Mouse (Mus musculus): ENCODE data around the gene Lrrc63.

Gene Lrrc63

GRCm38 (mm10) chr14:75136119-75136966, 5.7 kb upstream of the Lrrc63 start:
- peak; percentile 25 for DNase-seq

DNA sequence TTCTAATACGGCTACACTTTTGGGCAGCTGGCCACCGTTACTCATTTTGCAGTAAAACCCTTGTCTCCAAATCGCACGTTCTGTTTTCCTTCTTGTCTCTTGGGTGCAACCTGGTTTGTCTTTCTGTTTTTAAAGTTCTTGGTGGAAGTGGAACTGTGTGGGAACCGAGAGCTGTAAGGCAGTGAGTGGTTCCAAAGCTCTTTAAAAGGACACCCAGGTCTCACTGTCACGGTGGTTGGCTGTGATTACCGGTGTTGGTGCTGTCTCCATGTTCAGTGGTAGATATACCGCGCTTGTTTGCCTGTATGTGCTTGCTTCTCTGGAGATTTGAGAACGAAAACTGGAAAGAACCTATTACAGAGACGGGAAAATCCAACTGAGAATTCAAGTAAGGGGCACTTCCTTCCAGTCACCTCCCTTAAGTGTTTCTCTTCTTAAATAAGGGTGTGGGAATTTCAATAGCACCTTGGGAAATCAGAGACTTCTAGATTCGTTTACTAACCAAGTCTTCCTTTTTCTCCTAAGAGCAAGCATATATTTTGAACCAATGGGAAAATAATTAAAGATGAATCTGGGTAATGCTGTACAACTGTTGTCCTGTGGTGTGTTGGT, 749 bp upstream of the Lrrc63 start:
- DNase-seq, result no peak

DNA sequence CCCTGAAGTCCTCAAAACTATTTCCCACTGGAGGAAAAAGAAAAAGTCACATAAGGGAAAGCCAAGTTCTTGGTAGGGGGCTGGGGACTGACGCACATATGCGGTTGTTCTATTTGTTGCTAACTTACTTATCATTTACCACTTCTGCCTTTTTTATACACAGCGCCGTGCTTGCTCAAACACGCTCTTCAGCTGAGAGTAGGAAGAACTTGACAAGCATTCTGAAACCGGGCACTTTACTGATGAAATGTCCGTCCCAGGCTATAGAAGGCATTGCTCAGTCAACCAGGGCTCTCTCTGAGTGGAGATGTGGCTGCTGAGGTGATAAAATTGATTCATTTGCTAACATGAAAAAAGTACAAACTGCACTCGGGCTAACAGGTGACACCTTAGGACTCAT, 9.0 kb downstream of the Lrrc63 start:
- DNase-seq, result no peak

GRCm38 (mm10) chr14:75102956-75103355, 27.7 kb downstream of the Lrrc63 start:
- peak; percentile 16 for DNase-seq

DNA sequence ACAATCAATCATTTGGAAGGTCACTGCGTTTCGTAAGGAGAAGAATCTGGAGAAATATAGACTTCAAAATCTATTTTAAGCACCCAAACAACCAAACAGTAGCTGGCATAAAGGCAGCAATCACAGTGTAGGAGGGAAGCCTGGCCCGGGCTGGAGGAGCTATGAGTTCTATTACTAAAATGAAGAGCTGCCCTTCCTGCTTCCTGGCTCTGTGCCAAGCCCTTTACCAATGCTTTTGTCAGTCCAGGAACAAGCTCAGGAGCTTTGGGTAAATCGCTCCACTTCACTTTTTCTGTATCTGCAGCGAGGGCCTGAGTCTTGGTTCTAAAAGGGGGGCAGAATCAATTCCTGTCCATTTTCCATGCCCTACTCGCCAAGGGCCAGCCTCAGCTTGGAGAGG, 52.7 kb downstream of the Lrrc63 start:
- no peak for DNase-seq

GRCm38 (mm10) chr14:75075299-75076180, 55.1 kb downstream of the Lrrc63 start:
- DNase-seq, result no peak

GRCm38 (mm10) chr14:75071091-75071490, 59.6 kb downstream of the Lrrc63 start:
- DNase-seq, result no peak

DNA sequence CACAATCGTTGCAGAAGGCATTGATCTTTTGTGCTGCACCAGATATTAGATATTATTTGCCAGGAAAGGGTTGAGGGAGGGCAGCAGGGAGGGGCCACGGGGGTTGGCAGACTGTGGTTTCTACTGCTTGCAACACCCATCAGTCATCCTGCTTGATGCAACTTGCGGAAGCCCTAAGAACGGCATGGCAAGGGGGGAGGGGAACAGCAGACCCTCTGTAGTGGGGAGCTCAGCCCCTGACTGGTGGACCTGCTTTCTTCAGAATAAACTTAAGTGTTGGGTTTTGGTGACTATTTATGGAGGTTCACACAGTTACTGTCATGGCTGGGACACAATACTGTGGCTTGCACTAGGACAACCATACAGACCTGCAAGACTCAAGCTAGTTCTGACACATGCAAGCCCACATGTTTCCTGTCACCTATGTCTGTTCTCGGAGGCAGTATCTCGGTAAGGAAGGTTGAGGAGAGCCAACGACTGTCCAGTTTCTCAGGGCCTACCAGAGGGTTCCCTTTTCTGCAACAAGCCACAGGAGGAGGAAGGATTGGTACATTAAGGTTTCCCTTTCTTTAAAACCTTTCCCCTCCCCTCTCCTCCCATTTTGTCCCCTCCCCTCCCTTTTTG, 61.2 kb downstream of the Lrrc63 start:
- peak; percentile 77 for DNase-seq

DNA sequence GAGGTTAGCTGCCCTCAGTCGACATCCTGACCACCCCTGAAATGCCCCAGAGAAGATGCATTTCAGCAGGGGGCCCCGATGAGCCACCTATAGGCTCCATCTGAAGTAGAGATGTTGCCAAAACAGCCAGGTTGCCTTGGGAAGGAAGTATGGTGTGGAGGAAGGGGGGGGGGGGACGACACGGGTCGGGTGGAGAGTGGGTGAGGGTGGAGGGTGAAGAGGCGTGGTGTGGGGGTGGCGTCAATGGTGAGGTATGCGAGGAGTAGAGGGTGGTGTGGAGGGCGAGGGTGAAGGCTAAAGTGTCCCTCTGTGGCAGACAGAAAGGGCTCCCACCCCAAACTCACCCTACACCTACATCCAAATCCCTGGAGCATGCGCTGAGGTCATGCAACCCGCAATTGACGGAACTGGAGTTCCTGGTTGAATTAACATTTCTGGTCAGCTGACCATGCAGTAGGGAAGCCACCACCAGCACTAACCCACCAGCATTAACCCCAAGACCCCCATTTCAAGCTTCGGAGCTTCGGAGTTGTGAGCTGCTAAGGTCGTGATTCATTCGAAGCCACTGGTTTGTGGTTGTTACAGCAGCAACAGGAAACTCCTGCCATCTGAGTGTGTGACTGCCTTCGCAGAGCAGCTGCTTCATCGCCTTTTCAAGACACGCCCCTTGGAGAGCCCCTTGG, 62.1 kb downstream of the Lrrc63 start:
- DNase-seq, result peak; percentile 64

- DNase-seq, result no peak
These were observed 65.5 kb downstream of the Lrrc63 start for GRCm38 (mm10) chr14:75065211-75065610.

GRCm38 (mm10) chr14:75064520-75064919, 66.2 kb downstream of the Lrrc63 start:
- peak; percentile 45 for DNase-seq

DNA sequence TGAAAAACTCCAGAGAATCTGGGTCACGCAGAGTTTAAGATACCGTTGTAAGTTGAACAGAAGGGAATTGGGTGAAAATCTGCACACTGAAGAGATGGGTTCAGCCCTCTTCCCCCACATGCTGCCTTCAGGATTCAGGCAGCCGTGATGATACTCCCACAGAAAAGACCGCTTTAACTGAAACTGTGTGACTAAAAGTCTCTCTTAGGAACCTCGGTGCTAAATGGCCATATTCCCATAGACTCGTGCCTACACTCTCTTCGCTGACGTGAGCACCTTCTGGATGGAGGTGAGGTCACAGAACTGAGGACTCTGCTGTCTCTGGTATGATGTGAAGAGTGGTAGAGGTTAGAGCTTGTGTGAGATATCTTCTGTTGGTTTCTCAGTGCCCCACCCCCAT, 66.7 kb downstream of the Lrrc63 start:
- no peak for DNase-seq

DNA sequence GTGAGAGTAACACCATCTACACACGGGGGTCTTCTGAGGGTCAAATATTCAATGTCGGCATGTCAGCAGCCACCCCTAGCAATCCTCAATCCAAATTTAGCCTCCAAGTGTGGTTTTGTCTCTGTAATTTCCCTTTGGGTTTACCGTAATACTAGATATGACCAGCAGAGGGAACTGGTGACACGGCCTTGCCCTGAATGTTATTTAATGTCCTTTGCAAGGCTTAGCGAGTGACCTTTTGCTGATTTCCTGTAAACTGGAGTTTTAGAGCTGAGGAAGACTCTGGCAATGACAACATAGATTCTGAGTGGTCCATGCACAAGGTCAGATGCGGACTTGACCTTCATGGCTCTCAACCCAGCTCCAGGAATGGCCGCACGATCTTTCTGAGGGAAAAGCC, 70.1 kb downstream of the Lrrc63 start:
- DNase-seq, result peak; percentile 34

DNA sequence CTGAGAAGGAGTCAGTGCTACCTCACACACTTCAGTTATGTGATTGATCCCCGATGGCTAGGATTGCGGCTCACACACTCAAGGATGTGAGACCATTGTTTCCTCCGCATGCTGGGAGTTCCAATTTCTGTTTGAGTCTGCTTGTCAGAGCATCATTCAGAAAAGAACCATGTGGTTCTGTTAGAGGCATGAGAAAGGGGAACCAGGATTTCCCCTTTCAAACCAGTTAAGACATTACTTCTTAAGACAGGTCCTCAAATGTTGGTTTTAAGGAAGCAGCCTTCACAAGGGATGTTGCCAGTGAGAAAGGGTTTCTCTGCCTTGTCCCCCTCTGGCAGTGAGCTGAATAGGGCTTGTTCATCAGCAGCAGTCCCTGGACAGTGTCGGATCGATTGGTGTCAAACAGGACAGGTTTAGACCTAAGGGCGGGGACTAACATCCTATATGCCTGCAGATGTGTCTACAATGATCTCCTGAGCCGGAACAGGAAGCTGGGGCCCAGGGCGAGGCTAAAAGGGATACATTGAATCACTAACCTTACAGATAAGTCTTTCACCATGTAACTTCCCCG, 73.7 kb downstream of the Lrrc63 start:
- peak; percentile 56 for DNase-seq

DNA sequence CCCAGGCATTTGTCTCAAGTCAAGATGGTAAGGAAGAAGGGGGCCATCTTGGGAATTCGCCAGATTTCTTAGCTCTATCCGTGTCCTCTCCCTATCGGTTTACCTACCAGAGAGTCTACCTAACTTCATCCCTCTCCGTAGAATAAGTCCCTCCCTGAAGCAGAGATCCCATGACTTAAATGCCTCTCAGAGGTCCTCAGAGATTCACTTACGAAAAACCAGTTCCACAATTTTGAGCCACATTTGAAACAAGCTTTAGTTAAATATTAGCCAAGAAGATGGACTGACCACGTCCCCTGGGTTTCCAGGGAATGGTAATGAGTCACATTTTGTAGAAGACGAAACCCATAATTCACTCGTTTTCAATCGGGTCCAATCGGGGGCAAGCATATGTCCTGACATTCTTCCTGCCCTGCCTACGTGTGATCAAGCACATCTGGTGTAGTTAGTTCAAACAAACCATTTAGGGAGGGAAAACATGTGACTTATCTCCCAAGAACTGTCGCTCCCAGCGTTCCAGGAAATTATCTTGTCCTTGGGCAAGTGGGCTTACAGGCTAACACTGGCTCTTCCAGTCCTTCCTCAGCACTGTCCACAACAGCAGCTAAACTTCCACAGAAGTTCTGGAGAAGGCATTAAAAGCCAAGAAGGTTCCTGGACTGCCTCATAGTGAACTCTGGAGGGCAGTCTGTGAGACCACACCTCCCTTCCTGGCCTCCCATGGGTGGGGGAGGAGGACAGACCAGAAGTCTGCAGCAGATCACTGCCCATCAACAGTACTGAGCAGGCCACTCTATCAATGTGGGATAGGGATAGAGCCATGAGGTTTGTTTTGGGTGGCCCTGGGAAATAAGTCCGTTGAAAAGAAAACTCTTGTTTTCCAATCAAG, 76.0 kb downstream of the Lrrc63 start:
- no peak for DNase-seq

DNA sequence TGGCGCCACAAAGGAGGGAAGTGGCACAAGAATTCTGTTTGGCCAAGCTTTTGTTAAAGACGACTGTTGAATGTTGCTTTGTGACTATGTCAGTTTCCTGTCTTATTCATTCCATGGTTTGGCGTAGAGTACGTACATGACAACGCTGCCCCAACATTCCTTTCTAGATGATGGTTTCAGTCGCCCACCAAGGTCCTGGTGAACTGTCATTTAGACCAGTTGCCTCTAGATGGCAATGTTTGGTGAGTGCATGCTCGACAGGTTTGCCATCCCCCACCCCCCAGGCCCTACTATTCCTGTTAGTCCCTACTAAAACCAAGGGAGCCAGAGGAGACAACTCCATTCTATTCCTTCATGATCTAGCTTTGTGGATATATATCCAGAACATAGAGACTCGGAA, 78.2 kb downstream of the Lrrc63 start:
- peak; percentile 37 for DNase-seq

DNA sequence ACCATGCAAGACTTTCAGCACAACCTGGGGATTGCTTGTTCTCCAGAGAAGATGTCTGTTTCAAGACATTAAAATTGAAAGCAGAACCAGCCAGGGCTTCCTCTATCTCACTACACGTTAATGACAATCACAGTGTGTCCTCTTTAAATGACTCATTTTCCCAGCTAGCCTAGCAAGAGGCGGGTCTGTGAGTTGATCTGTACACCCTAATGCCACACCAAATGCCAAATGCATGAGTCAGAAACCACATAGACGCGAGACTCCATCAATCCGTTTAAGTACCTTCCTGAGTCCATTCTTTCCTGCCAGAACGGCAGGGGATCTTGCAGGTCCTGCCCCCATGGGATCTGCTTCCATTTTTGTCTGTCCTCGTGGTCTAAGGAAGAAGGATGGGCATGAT, 85.5 kb downstream of the Lrrc63 start:
- DNase-seq, result no peak

DNA sequence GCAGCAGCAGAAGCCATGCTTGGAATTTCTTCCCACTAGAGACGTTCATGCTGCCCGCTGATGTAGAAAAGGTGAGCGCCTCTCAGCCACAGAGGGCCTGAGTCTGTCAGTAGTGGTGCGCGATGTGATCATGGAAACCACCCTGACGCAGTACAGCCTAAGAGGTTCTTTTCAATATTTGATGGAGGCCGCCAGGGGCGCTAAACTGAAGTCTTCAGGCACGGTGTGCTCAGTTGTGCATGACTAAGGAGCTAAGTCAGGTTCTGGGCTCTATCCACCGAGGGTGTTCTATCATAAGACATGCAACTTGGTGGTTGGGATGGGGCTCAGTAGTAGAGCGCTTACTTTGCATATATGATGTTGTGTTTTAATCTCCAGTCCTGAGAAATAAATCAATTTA, 95.2 kb downstream of the Lrrc63 start:
- no peak for DNase-seq
